Mouse (Mus musculus) intestine, postnatal 0 days (tissue): Measurements from ENCODE around the gene Ppfibp2. TPM values are rescaled to one million over a fixed set of nuclear protein-coding genes. Genes with fewer than 3 reads are reported as not detected.

Experiments
- ATAC-seq: fragments of 200-750 bp; cut with Nextera tagmentation; 2 replicates; pipeline ENCODE4 v1.8.0; 2017; ENCODE audit warnings: mild to moderate bottlenecking, moderate TSS enrichment, moderate library complexity
- H3K27ac ChIP-seq: fragments of 300-500 bp; sonication (generic); 2 replicates; pipeline ENCODE4 v1.5.1; 2014; ENCODE audit warnings: mild to moderate bottlenecking, low read depth, low read length, moderate library complexity
- H3K27me3 ChIP-seq: fragments of 300-500 bp; sonication (generic); replicated peaks from 2 replicates; pipeline ENCODE4 v1.6.1; 2014; ENCODE audit warnings: low read length, mixed read lengths; ENCODE audit not compliant: control insufficient read depth, insufficient read depth
- H3K36me3 ChIP-seq: fragments of 300-500 bp; sonication (generic); 2 replicates; pipeline ENCODE4 v1.6.1; 2014; ENCODE audit warnings: mild to moderate bottlenecking, moderate library complexity; ENCODE audit not compliant: control insufficient read depth, insufficient read depth
- H3K4me1 ChIP-seq: fragments of 300-500 bp; sonication (generic); replicated peaks from 2 replicates; pipeline ENCODE4 v1.6.1; 2014; ENCODE audit warnings: antibody characterized with exemption, low read length, mixed read lengths; ENCODE audit not compliant: control insufficient read depth, insufficient read depth
- H3K4me2 ChIP-seq: fragments of 300-500 bp; sonication (generic); replicated peaks from 2 replicates; pipeline ENCODE4 v1.6.1; 2014; ENCODE audit warnings: low read depth, mild to moderate bottlenecking, moderate library complexity
- H3K4me3 ChIP-seq: fragments of 300-500 bp; sonication (generic); 2 replicates; pipeline ENCODE4 v1.5.1; 2014; ENCODE audit warnings: low read depth, low read length
- H3K9ac ChIP-seq: fragments of 300-500 bp; sonication (generic); 2 replicates; pipeline ENCODE4 v1.6.1; 2014; ENCODE audit warnings: mild to moderate bottlenecking, low read depth, low read length
- H3K9me3 ChIP-seq: fragments of 300-500 bp; sonication (generic); 2 replicates; pipeline ENCODE4 v1.6.1; 2016; ENCODE audit warnings: mixed run types; ENCODE audit not compliant: control insufficient read depth
- CTCF ChIP-seq: sonication (generic); IDR thresholded peaks from 2 replicates; pipeline ENCODE4 v1.5.1; 2016; ENCODE audit warnings: low read depth, mild to moderate bottlenecking, control low read depth, antibody characterized with exemption, moderate library complexity
- WGBS: fragments of 180-500 bp; shearing (Covaris S2); extraction: QIAGEN DNeasy Blood & Tissue Kit; methylation state at CpG from one replicate; pipeline ENCODE4 v1.1.7; 2014; 5-methylcytosine and 5-hydroxymethylcytosine counted together
- polyA plus RNA-seq: library from polyadenylated mRNA; unstranded; fragments of >200 nt; fragmentation: Nextera tagmentation; extraction: Ambion mirVana; gene quantifications from 2 replicates; pipeline ENCODE4 v1.2.1, GENCODE M21; 2015

Gene Ppfibp2
- polyA plus RNA-seq, 1 experiment from 2014 or later = 9.8 TPM

DNA sequence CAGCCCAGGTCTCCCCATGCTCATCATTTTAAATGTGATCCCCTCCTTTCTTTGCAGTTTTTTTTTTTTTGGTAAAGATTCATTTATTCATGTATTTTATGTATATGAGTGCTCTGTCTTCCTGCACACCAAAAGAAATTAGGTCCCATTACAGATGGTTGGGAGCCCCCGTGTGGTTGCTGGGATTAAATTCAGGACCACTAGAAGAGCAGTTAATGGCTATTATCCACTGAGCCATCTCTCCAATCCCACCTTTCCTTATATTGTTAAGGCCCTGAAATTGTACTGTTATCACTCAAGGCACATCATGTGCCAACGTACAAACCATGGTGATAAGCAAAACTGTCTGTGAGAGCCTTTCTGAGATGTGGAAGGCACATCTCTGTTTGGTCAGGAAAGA lies 143.7 kb downstream of the Ppfibp2 start:
- Histone ChIP-seq H3K4me1 (no peaks in the 10 kb centered on the region), H3K9me3 (no peaks in the 10 kb centered on the region), H3K27me3 (no peaks in the 10 kb centered on the region), H3K27ac (no peak overlapping the region), H3K36me3 (peaks cover 45% of the 10 kb centered on the region), H3K4me2 (no peak overlapping the region), H3K4me3 (no peak overlapping the region), H3K9ac (no peak overlapping the region)
- ATAC-seq = no peak
- 30% methylated on average over 2 of the region's 2 CpGs for WGBS
- TF ChIP-seq CTCF = peak; percentile 58

DNA sequence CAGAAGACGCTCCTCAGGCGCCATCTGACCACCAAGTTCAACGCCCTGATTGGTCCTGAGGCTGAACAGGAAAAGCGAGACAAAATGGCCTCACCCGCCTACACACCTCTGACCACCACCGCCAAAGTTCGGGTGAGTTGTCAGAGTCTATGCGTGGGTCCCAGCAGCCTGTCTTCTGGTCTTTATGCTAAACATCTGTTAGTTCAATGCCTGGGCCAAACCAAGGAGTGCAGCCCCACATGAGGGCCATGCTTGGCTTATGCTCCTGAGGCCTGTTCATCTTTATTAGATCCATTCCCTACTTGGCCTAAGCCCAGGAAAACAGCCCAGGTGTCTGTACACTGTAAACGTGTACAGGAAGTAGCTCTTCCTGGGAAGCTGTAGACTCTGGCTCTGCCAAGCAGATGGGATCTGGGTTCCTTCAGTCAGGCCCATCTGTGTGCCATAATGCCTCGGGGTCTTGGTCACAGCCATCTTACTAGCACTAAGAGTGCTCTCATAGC lies 148.0 kb downstream of the Ppfibp2 start:
- WGBS = 88% methylated on average over 10 of the region's 10 CpGs
- Histone ChIP-seq H3K9me3 (no peaks in the 10 kb centered on the region), H3K27me3 (no peaks in the 10 kb centered on the region), H3K4me2 (no peak overlapping the region), H3K9ac (no peak overlapping the region), H3K4me1 (no peaks in the 10 kb centered on the region), H3K27ac (no peak overlapping the region), H3K4me3 (no peak overlapping the region), H3K36me3 (peaks cover 64% of the 10 kb centered on the region)
- no peak for ATAC-seq
- TF ChIP-seq CTCF = no peak

DNA sequence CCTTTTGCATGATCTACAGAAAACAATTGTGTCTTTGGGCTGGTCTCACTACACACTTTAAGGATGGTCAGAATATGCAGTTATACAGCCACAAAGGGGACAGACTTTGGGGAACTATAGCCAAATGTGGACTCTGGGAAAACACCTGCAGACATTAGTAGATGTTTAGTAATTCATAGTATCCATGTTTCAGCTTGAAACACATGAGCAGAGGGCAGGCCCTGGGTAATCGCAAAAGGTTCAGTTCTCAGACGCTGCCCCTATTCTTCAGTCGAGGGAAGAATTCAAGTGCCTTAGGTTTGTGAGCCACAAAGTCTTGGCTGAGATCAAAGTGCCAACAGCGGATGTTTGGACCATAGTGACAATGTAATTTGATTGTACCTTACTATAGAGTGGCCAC lies 149.4 kb downstream of the Ppfibp2 start:
- WGBS = 86% methylated on average over 4 of the region's 4 CpGs

DNA sequence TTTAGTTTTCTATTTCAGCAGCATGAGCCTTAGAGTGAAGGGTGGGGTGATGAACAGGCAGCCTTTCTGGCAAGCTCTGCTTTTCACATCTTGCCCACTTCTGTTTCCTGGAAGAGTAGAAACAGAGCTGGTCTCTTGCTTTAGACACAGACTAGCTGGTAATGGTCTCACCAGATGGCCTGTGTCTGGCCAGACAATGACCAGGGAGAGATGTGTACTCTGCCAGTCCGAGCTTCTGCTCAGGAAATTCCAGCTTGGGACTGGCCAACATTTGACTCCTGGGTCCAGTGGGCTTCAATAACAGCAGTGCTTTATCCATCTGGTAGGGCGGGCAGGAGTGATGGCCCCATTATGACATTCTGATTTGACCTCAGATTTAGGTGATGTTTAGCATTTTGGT lies 150.1 kb downstream of the Ppfibp2 start:
- Histone ChIP-seq H3K9ac (no peak overlapping the region), H3K36me3 (peaks cover 46% of the 10 kb centered on the region), H3K9me3 (no peaks in the 10 kb centered on the region), H3K27me3 (no peaks in the 10 kb centered on the region), H3K4me1 (no peaks in the 10 kb centered on the region), H3K4me3 (no peak overlapping the region), H3K4me2 (no peak overlapping the region), H3K27ac (no peak overlapping the region)
- no peak for TF ChIP-seq CTCF
- WGBS = 73% methylated on average over 2 of the region's 2 CpGs
- ATAC-seq = no peak

More for the DNA sequence above, 149.4 kb downstream of the Ppfibp2 start:
- H3K9ac ChIP-seq = no peak overlapping the region
- H3K4me2 ChIP-seq = no peak overlapping the region
- H3K36me3 ChIP-seq = peaks cover 51% of the 10 kb centered on the region
- H3K4me1 ChIP-seq = no peaks in the 10 kb centered on the region
- H3K27me3 ChIP-seq = no peaks in the 10 kb centered on the region
- no peak for TF ChIP-seq CTCF
- no peak overlapping the region for H3K27ac ChIP-seq
- H3K4me3 ChIP-seq = no peak overlapping the region
- ATAC-seq = no peak
- no peaks in the 10 kb centered on the region for H3K9me3 ChIP-seq

DNA sequence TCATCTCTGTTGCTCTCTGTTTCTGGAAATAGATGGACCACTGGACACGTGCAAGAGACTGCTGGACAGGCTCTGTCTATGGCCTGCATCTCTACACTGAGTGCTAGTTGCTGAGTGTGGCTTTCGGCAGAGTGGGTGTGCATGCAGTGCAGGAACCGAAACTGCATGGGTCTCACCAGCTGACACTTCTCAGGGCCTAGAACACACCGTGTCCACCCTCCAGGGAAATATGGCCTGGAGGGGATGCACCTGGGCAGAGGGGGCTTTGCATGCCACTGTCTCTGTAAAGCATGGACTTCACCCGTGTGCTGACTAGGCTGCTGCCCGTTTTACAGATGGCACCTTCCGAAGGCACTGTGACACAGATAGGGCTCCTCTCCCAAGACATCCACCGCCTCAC lies 151.0 kb downstream of the Ppfibp2 start:
- no peak overlapping the region for H3K4me2 ChIP-seq
- H3K4me1 ChIP-seq = no peaks in the 10 kb centered on the region
- no peak for TF ChIP-seq CTCF
- 94% methylated on average over 8 of the region's 8 CpGs for WGBS
- no peak overlapping the region for H3K9ac ChIP-seq
- ATAC-seq = no peak
- no peaks in the 10 kb centered on the region for H3K9me3 ChIP-seq
- peaks cover 38% of the 10 kb centered on the region for H3K36me3 ChIP-seq
- H3K27me3 ChIP-seq = no peaks in the 10 kb centered on the region
- no peak overlapping the region for H3K27ac ChIP-seq
- no peak overlapping the region for H3K4me3 ChIP-seq

DNA sequence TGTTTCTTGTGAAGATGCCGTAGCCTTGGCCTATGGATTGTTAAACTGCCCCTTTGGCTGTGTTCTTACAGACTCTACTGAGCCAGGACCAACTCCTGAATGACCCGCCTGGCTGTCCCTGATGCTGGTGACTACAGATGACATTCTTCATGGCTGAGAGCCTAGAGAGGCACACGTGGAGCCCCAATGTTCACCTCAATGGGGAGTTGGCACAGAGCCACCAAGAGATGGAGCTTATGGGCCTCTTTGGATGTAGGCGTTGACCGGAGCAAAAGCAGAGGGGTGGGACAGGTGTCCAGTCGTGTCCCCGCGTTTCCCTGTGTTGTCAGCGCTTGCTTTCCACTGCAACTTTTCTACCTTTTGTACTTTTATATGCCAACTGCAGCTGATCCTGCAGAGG lies 152.5 kb downstream of the Ppfibp2 start:
- no peaks in the 10 kb centered on the region for H3K27me3 ChIP-seq
- WGBS = 86% methylated on average over 9 of the region's 9 CpGs
- H3K36me3 ChIP-seq = peaks cover 34% of the 10 kb centered on the region
- H3K4me2 ChIP-seq = no peak overlapping the region
- no peak for ATAC-seq
- H3K9ac ChIP-seq = no peak overlapping the region
- no peaks in the 10 kb centered on the region for H3K4me1 ChIP-seq
- no peak for TF ChIP-seq CTCF
- H3K27ac ChIP-seq = no peak overlapping the region
- H3K9me3 ChIP-seq = no peaks in the 10 kb centered on the region
- H3K4me3 ChIP-seq = no peak overlapping the region

DNA sequence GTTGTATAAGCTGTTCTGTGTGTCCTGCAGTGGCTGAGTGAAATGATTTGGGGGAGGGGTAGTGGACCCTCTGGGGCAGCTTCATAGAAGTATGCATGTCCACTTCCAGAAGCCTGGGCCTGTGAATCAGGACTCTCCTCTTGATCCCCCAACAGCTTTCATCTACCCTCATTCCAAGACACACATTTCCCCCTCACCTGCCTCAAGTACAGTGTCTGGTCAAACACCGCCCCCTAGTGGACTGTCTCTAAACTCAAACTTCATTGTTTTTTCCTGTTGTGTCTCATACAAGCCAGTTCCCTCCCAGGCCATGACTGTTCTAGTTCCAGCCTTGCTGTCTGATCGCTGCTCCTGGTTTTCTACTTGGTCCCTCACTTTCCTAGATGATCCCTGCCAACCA lies 152.9 kb downstream of the Ppfibp2 start:
- H3K9me3 ChIP-seq = no peaks in the 10 kb centered on the region
- H3K27me3 ChIP-seq = no peaks in the 10 kb centered on the region
- ATAC-seq = peak; percentile 42
- no peak overlapping the region for H3K4me3 ChIP-seq
- H3K4me1 ChIP-seq = no peaks in the 10 kb centered on the region
- H3K4me2 ChIP-seq = no peak overlapping the region
- no peak overlapping the region for H3K9ac ChIP-seq
- no peak overlapping the region for H3K27ac ChIP-seq
- peak; percentile 90 for TF ChIP-seq CTCF
- peaks cover 31% of the 10 kb centered on the region for H3K36me3 ChIP-seq
- WGBS = 18% methylated on average over 2 of the region's 2 CpGs
